Mouse (Mus musculus): Measurements from ENCODE around the gene Hist1h3f. TPM values are rescaled to one million over a fixed set of nuclear protein-coding genes. Genes with fewer than 3 reads are reported as not detected.

Hist1h3f gene
- total RNA-seq, 2 experiments from 2014 or later = 4.9 to 77.5 TPM

GRCm38 (mm10) chr13:23517603-23518294, 26.1 kb upstream of the Hist1h3f start:
- peak; percentile 36 for ATAC-seq (replicated peaks; ENCODE audit: poor library complexity, severe bottlenecking)

- ATAC-seq (replicated peaks; ENCODE audit: poor library complexity, severe bottlenecking) = no peak
Observed at GRCm38 (mm10) chr13:23518295-23518603, 25.6 kb upstream of the Hist1h3f start.

- peak; percentile 51 for ATAC-seq (replicated peaks; ENCODE audit: poor library complexity, severe bottlenecking)
Observed at GRCm38 (mm10) chr13:23518885-23519284, 25.0 kb upstream of the Hist1h3f start.

GRCm38 (mm10) chr13:23519416-23519815, 24.4 kb upstream of the Hist1h3f start:
- ATAC-seq (replicated peaks; ENCODE audit: poor library complexity, severe bottlenecking) = peak; percentile 21

GRCm38 (mm10) chr13:23521703-23522102, 22.1 kb upstream of the Hist1h3f start:
- peak; percentile 17; the same call in 1 of the 2 replicates for ATAC-seq (replicated peaks; ENCODE audit: poor library complexity, severe bottlenecking)

- ATAC-seq (replicated peaks; ENCODE audit: poor library complexity, severe bottlenecking) = no peak
Observed at GRCm38 (mm10) chr13:23523976-23524375, 19.9 kb upstream of the Hist1h3f start.

GRCm38 (mm10) chr13:23524654-23525053, 19.2 kb upstream of the Hist1h3f start:
- ATAC-seq (replicated peaks; ENCODE audit: poor library complexity, severe bottlenecking) = peak; percentile 60

GRCm38 (mm10) chr13:23525901-23526300, 18.0 kb upstream of the Hist1h3f start:
- no peak for ATAC-seq (replicated peaks; ENCODE audit: poor library complexity, severe bottlenecking)

- ATAC-seq (replicated peaks; ENCODE audit: poor library complexity, severe bottlenecking) = peak; percentile 35
Observed at GRCm38 (mm10) chr13:23526312-23526711, 17.5 kb upstream of the Hist1h3f start.

- ATAC-seq (replicated peaks; ENCODE audit: poor library complexity, severe bottlenecking) = no peak
Observed at GRCm38 (mm10) chr13:23529005-23529404, 14.8 kb upstream of the Hist1h3f start.

- no peak for ATAC-seq (replicated peaks; ENCODE audit: poor library complexity, severe bottlenecking)
Observed at GRCm38 (mm10) chr13:23529480-23530165, 14.2 kb upstream of the Hist1h3f start.

- ATAC-seq (replicated peaks; ENCODE audit: poor library complexity, severe bottlenecking) = no peak
Observed at GRCm38 (mm10) chr13:23530181-23530900, 13.5 kb upstream of the Hist1h3f start.

- peak; percentile 62 for ATAC-seq (replicated peaks; ENCODE audit: poor library complexity, severe bottlenecking)
Observed at GRCm38 (mm10) chr13:23530901-23531875, 12.7 kb upstream of the Hist1h3f start, which contains the start of gene Hist1h4h. Gene Hist1h4h (plus strand): TSS chr13:23531050.

GRCm38 (mm10) chr13:23532262-23533075, 11.4 kb upstream of the Hist1h3f start:
- no peak for ATAC-seq (replicated peaks; ENCODE audit: poor library complexity, severe bottlenecking)

- ATAC-seq (replicated peaks; ENCODE audit: poor library complexity, severe bottlenecking) = peak; percentile 28
Observed at GRCm38 (mm10) chr13:23533560-23534367, 10.1 kb upstream of the Hist1h3f start, which contains the start of gene Hist1h2af. Gene Hist1h2af (plus strand): TSS chr13:23533906.

- ATAC-seq (replicated peaks; ENCODE audit: poor library complexity, severe bottlenecking) = peak; percentile 7; the same call in 1 of the 2 replicates
Observed at GRCm38 (mm10) chr13:23534368-23535131, 9.3 kb upstream of the Hist1h3f start.

Measured in granulocyte monocyte progenitor cell, adult 5-6 weeks (primary cell).